Mouse (Mus musculus) telencephalon, adult 2 months (tissue): ENCODE results near the gene Map4k2.
"Not testable (repeated sequence)": the region's sequence is repeated elsewhere in the genome, so short reads cannot be mapped to it uniquely, and the experiment has no call there.

Source experiments
- DNase-seq: peaks from one replicate; pipeline ENCODE4 v3.0.0-alpha.2; 2011; ENCODE audit warnings: low read depth, low spot score

Gene Map4k2

GRCm38 (mm10) chr19:6340524-6341452 is at the start of gene Map4k2:
Map4k2 (plus strand) TSS chr19:6341135.
- peak; percentile 41 for DNase-seq

- DNase-seq, result no peak
Observed at GRCm38 (mm10) chr19:6292262-6292661, 48.7 kb upstream of the Map4k2 start.

GRCm38 (mm10) chr19:6294301-6294700 is 46.6 kb upstream of the Map4k2 start:
- no peak for DNase-seq

GRCm38 (mm10) chr19:6296551-6297210 is 44.3 kb upstream of the Map4k2 start:
- no peak for DNase-seq

GRCm38 (mm10) chr19:6297641-6298040 is 43.3 kb upstream of the Map4k2 start:
- no peak for DNase-seq

- DNase-seq, result no peak
Observed at GRCm38 (mm10) chr19:6299003-6299402, 41.9 kb upstream of the Map4k2 start.

GRCm38 (mm10) chr19:6299450-6300267 is 41.3 kb upstream of the Map4k2 start:
- DNase-seq, result no peak

GRCm38 (mm10) chr19:6300402-6300841 is 40.5 kb upstream of the Map4k2 start:
- no peak for DNase-seq

GRCm38 (mm10) chr19:6302114-6302513 is 38.8 kb upstream of the Map4k2 start:
- DNase-seq, result no peak

GRCm38 (mm10) chr19:6302522-6302921 is 38.4 kb upstream of the Map4k2 start:
- DNase-seq, result no peak

GRCm38 (mm10) chr19:6303831-6304230 is 37.1 kb upstream of the Map4k2 start:
- no peak for DNase-seq

- peak; percentile 58 for DNase-seq
Observed at GRCm38 (mm10) chr19:6304787-6305516, 36.0 kb upstream of the Map4k2 start.

- no peak for DNase-seq
Observed at GRCm38 (mm10) chr19:6305517-6306115, 35.3 kb upstream of the Map4k2 start.

- DNase-seq, result no peak
Observed at GRCm38 (mm10) chr19:6306137-6306551, 34.8 kb upstream of the Map4k2 start, which contains the start of gene Cdc42bpg. Cdc42bpg (plus strand) TSS chr19:6306456.

- DNase-seq, result no peak
Observed at GRCm38 (mm10) chr19:6306586-6306985, 34.3 kb upstream of the Map4k2 start.

- no peak for DNase-seq
Observed at GRCm38 (mm10) chr19:6307733-6308531, 33.0 kb upstream of the Map4k2 start.

- DNase-seq, result no peak
Observed at GRCm38 (mm10) chr19:6310181-6310580, 30.8 kb upstream of the Map4k2 start.

- not testable (repeated sequence) for DNase-seq
Observed at GRCm38 (mm10) chr19:6311783-6312182, 29.2 kb upstream of the Map4k2 start.

- no peak for DNase-seq
Observed at GRCm38 (mm10) chr19:6313796-6314195, 27.1 kb upstream of the Map4k2 start.

- no peak for DNase-seq
Observed at GRCm38 (mm10) chr19:6314513-6314912, 26.4 kb upstream of the Map4k2 start.
